Mouse (Mus musculus): ENCODE results near the gene Myo19. TPM values are rescaled to one million over a fixed set of nuclear protein-coding genes. Genes with fewer than 3 reads are reported as not detected.
A peak's percentile ranks its signal among the peaks of the same experiment; 100 is the strongest.
"Not testable (repeated sequence)": the region's sequence is repeated elsewhere in the genome, so short reads cannot be mapped to it uniquely, and the experiment has no call there.

Gene Myo19
- total RNA-seq (2021) = 1 to 10 TPM; 7.7 to 7.8 TPM
- long read RNA-seq, experiment 1, full-length matches to known transcripts = 3 of 10 reads
- long read RNA-seq, experiment 1, partial matches to known transcripts = 1 of 10 reads
- long read RNA-seq, experiment 1, other reads (novel, unspliced or antisense) = 6 of 10 reads
- long read RNA-seq, experiment 2, partial matches to known transcripts = 1 of 7 reads
- long read RNA-seq, experiment 2, other reads (novel, unspliced or antisense) = 4 of 7 reads

DNA sequence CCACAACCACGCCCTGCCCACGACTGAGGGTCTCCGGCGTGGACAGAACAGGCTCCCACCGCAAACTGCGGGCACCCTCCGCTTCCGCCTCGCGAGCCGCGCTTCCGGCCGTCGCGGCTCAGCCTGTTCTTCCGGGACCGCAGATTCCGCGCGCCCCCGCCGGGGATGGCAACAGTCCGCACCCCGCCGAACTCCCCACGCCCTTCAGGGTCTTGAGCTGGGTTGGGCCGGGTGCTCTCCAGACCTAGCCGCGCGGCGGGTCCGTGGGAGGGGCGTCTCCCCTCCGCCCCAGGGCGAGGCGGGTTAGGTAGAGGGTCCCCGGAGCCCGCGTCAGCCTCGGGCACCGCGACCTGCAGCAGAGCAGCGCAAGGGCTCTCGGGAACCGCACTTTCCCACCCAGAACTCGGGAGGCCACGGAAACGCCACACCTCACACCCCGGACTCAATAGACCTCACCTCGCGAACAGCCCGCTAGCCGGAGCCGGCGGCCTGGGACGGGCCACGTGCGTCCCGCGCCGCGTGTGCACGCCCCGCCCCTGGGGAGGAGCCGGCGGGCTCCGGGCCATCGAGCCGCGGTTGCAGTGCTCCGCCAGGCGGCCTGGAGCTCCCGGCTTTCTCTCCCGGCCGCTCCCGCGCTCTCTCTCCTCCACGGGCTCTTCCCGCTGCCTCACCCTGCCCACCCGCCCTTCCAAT lies at the start of gene Myo19, which contains the start of gene Pigw:
Myo19 (plus strand) TSS at position 377 of the 693 bp plus-strand sequence.
Pigw (minus strand) TSS at position 514 of the 693 bp plus-strand sequence.
- peak; percentile 84 to 85 for DNase-seq (ENCODE audit: low spot score in 2 of 2)

DNA sequence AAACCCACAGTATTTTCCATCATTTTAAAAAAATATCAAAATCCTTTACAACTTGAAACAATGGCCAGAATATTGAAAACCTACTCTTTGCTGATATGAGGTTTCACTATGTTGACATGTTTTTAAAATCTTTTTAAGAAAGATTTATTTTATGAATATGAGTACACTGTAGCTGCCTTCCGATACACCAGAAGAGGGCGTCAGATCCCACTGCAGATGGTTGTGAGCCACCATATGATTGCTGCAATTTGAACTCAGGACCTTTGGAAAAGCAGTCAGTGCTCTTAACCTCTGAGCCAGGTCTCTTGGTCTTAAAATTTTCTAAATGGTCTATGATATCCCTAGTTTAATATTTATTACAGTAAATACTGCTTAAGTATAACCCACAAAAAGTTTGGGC lies 40.6 kb upstream of the Myo19 start:
- DNase-seq (ENCODE audit: low spot score in 2 of 2) = no peak

DNA sequence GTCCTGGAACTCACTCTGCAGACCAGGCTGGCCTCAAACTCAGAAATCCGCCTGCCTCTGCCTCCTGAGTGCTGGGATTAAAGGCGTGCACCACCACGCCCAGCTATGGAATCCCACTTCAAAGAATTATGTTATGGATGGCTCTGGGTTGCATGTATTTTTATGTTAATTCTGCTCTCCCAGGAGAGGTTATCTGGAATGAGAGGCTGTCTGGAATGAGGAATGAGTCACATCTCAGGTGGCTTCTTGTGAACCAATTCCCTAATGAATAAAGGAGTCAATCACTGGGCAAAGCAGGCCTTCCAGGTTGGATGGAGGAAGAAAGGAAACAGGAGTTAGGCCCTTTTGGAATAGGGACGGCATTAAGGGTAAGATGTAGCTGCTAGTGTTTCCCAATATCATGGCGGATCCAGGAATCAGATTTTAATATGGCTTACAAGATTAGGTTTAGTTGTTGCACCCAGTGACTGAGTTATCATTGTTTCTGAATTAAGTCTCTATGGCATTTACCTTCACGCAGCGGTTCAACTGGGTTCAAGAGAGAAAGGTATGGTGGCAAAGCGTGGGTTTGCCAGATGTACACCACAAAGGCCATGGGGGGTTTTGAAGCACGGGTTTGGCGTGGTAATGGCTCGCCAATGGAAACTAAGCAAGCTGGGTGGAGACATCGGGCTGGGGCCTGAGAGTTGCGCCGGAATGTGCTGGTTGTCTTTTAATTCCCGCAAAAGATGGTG lies 33.0 kb upstream of the Myo19 start:
- DNase-seq (ENCODE audit: low spot score in 2 of 2) = no peak

DNA sequence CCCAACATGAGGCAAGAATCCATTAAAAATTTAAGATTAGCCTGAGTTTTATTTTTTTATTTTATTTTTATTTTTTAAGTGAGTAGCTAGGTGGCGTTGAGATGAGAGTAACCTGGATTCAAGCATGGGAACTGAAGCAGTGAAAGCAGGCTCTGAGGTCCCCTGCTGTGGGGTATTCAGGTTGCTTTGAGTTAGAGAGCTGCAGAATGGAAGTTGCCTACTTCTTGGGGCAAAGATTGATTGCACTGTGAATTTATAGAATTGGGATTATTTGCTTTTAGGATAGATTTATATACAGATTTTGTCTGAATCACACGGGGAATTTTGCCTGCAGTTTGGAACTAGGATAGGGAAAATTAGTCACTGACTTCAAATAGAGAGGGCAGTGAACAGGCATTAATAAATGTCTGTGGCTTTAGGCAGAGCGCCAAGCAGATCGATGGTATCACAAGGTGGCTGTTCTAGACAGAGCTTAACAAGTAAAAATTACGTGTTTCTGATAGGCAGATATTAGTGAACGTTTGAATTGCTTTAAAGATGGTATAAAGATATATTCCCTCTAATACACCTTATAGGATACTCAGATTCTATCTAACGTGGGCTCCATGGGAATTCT lies 32.4 kb upstream of the Myo19 start:
- DNase-seq (ENCODE audit: low spot score in 2 of 2) = no peak

DNA sequence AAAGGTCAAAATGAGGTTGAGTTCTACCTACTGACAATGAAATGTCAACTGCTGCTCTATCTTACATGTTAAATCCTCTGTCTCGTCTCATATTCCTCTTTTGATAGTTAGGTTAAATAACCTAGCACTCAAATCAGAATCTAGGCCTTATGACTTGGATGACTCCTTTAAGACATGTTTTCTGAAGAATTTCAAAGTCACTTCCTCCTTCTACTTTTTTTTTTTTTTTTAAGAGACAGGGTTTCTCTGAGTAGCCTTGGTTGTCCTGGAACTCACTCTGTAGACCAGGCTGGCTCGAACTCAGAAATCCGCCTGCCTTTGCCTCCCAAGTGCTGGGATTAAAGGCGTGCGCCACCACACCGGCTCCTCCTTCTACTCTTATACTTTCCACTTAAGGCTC lies 24.7 kb upstream of the Myo19 start:
- DNase-seq (ENCODE audit: low spot score in 2 of 2) = no peak

DNA sequence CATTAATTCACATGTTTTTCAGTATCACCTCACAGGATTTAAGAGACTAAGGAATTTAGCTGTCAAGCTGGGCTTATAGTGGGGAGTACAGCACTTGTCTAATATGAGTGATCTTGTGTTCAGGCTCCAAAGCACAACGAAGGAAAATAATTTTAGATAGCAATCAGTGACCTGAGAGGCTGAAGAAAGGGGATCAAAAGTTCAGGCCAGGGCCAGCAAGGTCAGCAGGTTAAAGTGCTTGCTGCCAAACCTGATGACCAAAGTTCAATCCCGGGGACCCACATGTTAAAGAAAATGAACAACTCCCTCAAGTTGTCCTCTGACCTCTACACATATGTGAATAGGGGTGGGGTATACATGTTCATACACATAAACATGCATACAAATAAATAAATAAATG lies 14.7 kb upstream of the Myo19 start:
- DNase-seq (ENCODE audit: low spot score in 2 of 2) = no peak

DNA sequence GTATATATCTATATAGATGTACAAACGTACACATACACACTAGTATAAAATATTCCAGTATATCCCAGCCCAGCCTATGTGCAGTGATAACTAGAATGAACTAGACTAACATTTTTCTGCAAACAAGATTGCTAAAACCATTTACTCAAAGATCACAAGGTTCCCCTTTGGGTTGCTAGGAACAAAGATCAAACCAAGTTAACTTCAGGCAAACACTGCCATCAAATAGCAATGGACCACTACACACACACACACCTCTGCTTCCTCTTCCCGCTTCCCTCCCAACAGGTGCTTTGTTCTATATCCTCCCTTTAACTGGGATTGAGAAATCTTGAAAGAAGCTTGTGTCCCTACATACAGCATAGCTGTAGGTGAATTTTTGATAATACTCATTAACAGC lies 12.4 kb upstream of the Myo19 start:
- DNase-seq (ENCODE audit: low spot score in 2 of 2) = no peak

DNA sequence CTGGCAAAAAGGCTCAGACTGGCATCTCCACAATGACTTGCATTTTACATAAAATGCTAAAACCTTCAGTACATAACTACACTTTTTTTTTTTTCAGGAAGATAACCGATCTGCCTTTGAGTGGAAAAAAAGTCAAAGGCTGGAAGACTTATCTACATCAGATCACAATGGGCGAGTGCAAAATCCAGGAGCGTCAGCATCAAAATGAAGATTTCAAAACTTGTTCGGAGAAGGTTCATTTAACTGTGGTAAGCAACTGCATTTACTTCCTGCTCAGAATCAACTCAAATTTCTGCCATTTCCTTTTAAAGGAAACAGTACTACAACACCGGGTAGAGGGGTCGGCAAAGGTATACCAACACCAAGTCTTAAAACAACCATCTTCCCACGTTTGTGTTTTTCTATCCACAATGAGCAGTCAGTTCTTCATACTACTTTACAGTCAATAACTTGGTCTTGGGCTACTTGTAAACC lies 11.1 kb upstream of the Myo19 start:
- DNase-seq (ENCODE audit: low spot score in 2 of 2) = no peak

DNA sequence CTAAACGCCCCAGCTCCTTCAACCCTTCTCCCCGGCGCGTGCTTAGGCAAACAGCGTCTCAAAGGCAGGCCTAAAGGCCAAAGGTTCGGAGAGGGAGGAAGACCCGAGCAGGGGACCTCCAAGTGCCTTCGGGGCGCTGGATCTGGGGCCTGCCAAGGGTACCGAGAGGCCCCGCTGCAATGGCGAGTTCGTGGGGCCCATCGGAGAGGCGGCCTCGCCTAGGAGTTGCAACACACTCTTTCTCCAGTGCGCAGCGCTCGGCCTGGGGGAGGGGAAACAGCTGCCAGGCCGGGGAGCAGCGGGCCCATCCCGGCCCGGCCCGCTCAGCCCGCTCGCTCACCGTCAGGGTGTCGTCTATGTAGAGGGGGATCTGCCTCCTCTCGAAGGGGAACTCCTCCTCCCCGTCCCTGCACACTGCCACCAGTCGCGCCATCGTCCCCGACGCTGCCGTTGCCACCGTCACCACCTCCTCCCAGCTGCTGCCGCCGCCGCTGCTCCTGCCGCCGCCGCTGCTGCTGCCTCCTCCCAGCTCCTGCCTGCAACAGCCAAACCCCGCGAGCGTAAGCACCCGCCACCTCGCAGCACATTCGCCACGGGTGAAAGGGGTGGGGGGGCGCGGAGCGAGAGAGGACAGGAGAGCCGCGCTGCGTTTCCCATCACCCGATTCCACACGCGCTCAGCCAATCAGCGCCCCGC lies 10.3 kb upstream of the Myo19 start:
- peak; percentile 90 to 96 for DNase-seq (ENCODE audit: low spot score in 2 of 2)

DNA sequence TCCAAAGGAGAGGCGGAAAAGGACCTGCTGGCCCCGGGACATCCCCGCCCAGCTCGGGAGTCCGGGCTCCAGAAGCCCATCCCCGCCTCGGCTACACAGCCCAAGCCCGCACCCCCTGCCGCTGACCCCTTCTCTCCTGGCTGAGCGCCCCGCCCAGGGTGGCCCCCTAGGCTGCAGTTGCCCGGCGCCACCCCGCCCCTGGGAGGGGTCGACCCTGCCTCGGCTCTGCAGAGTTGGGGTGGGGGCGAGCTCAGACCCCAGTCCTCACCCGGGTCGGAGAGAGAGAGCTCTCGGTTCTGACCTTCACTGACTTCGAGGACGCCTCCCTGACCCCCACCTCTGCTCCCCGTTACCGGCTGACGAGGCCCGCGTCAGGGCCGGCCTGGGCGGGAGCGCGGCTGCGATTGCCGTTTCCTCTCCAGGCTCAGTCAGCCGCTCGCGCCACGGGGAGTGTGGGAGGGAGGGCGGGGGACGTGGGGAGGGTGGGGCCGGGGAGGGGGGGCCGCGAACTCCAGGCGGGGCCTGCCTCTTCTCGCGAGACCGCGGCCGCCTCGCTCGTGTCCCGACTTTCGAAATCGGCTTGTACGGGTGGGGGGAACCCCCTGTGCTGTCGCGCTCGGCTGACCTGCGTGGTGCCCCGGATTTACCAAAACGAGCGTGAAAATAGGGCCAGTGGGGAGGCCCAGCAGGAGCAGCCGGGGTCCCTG lies 9.5 kb upstream of the Myo19 start, which contains the start of gene Ggnbp2:
Ggnbp2 (minus strand) TSS at position 481 of the 707 bp plus-strand sequence.
- peak; percentile 86 to 93 for DNase-seq (ENCODE audit: low spot score in 2 of 2)

DNA sequence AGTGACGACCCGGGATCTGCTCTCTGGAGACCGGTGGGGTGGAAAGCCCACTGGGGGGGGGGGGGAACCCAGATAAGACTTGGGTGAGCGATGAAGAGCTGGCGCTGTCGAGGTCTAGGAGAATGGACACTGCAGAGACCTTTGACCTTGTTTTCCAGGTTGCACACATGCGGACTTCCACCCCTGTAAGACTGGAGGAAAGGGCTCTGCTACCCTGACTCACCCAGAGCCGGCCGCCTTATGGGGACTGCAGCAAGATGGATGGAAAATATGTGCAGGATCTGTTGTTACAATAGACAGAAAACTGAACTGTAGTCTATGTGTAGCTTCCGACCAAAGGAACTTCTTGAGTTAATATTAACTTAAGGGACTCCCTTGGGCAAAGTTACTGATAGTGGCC lies 8.9 kb upstream of the Myo19 start:
- DNase-seq (ENCODE audit: low spot score in 2 of 2) = peak in 1 of 2 experiments; percentile 22

DNA sequence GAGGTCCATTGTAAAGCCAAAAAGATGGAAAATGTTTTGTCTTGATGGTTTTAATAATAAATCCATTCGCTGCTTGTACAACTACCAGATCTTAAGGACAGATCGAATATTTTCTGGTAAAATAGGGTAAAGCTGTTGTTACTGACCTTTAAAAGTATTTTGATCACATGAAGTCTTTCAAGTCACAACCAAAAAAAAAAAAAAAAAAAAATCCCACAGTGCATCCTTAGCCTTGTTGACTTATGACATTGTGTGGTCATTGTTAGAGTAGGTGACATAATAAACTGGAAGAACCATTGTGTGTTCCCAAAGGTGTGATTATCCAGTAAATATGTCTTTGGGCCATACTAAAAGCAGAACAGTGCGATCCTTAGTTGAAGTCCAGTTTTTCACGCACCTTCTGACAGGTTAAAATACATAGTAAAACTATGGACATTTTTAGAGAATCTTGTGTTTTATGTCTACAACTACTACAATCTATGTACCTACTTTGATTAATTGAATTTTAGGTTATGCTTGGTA lies 8.3 kb upstream of the Myo19 start:
- DNase-seq (ENCODE audit: low spot score in 2 of 2) = no peak

DNA sequence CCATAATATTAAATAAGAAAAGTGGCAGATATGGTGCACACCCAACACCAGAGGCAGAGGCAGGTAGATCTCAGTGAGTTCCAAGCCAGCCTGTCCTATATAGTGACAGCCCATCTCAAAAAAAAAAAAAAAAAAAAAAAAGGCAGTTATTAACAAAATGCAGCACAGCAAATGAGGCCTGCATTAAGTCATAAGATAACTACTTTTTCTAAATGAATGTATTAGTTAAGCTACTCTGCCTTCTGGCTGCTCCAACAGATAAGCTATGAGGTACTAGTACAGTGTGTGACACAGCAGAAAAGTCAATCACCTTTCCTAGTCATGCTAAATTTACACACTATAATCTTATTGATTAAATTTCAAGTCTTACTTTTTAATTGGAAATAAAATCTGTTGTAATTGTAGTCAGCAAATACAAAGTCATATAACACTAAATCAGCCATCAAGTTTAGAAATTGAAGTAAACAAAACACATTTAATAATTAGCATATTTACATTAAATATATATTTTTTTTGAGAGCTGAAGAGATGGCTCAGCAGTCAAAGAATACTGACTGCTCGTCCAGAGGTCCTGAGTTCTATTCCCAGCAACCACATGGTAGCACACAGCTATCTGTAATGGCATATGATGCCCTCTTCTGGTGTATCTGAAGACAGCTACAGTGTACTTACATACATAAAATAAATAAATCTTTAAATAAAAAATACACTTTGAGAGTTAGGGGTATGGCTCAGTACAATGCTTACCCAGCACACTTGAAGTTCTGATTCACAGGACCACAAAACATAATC lies 6.7 kb upstream of the Myo19 start:
- DNase-seq (ENCODE audit: low spot score in 2 of 2) = no peak

DNA sequence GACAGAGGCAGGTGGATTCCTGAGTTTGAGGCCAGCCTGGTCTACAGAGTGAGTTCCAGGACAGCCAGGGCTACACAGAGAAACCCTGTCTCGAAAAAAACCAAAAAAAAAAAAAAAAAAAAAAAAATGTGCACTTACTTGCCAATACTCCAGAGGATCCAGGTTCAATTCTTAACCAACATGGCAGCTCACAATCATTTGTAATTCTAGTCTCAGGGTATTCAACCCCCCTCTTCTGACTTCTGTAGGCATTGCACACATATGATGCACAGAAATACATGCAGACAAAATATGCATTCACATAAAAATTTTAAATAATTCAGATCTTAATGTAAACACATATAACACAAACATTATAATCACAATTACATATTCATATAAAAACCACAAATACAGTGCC lies 3.9 kb upstream of the Myo19 start:
- not testable (repeated sequence) for DNase-seq (ENCODE audit: low spot score in 2 of 2)

DNA sequence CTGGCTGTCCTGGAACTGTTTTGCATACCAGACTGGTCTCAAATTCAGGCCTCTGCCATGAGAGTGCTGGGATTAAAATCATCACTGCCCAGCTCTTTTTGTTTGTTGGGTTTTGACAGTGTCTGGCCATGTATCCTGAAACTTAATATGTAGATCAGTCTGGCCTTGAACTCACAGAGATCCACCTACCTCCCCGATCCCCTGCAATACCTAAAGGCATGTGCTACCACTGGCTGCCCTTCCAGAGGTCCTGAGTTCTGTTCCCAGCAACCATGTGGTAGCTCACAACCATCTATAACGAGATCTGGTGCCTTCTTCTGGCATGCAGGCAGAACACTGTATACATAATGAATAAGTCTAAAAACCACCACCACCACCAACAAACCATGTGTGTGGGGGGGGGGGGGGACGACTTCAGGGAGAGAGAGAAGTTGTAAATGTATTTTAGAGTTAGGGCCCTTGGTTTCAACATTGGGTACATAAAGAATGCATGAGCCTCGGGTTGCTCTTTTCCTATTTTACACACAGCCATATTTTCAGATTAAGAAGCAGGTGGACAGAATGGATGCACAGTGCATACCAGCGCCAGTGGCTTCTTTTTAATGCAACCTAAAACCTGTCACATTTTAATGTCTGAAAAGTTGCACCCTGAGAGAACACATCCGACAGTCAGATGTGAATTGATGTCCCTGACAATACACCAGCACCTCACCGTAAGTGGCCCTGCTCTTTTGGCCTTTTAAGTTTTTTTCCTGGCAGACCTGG lies 759 bp upstream of the Myo19 start:
- DNase-seq (ENCODE audit: low spot score in 2 of 2) = no peak

DNA sequence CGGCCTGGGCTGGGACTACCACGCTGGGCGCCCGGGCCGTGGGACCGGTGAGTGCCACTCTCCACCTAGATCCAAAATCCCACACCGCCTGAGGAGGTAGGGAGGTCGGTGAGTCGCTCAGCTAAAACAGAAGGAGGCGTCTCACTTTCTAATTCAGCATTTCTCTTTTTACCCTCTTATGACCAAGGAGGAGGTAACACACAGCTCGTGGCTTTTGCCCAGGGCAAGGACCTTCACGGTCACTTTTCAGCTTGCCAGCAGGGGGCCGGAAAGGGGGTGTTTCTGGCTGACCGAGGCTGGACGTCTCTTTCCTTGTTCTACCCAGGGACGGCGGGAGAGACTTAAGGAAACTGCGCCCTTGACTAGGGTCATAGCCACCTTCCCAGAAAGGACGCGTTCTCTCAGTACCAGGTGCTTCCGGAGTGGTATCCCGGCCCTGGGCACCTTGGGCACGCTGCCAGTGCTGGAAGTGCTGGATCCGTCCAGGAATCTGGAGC lies 565 bp downstream of the Myo19 start:
- DNase-seq (ENCODE audit: low spot score in 2 of 2) = peak; percentile 43 to 69

DNA sequence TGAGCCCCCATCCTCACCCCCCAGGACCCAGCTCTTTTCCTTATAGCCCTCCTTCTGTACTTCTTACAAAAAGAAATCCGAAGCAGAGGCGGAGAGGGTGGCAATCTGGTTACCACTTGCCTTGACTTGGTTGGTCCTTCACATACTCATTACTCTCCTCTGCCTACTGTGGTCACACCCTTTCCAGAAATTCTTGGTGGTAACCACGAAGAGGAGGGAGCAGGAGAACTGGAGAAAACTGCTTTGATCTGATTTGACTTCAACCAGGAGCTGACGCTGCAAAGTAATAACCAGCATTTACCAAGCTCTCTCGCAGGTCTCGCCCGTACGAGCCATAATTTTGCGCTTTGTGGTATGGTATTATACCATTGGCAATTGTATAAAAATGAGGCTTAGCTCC lies 1.0 kb downstream of the Myo19 start:
- no peak for DNase-seq (ENCODE audit: low spot score in 2 of 2)

DNA sequence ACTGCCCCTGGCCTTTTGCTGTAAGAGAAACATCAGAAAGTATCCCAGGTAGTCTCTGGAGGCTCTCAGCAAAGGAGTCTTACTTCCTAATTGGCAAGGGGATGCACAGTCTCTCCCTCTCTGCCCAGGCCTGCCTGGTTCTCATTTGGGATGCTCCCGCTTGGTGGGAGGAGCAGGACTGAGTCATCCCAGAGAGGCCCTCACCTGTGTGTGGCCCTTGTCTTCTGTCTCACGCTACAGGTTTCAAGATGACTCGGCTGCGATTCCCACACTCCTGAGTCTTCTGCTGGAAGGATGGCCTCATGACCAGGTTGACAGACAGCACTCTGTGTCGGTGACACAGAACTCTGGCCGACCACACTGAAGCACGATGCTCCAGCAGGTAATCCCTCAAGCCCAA lies 2.4 kb downstream of the Myo19 start:
- DNase-seq (ENCODE audit: low spot score in 2 of 2) = no peak

Data from gastrocnemius, postnatal 4 days (tissue).